Mouse (Mus musculus): ENCODE measurements around the gene Ly9.

- no peak for TF ChIP-seq POLR2A (IDR thresholded peaks at IDR 0.05; ENCODE audit: borderline replicate concordance, extremely low read depth, insufficient read depth, insufficient read length, poor library complexity, severe bottlenecking)
- no peak for TF ChIP-seq CTCF (IDR thresholded peaks at IDR 0.05; ENCODE audit: borderline replicate concordance, extremely low read depth, insufficient read depth, insufficient read length)
These were observed 39.3 kb upstream of the Ly9 start for GRCm38 (mm10) chr1:171646429-171646940.

Measured in brain, embryonic 14.5 days (tissue).